ENCODE assay signal across 35 mouse cellular contexts in genomic region chr5:91697075-91697474, GRCm38 (mm10).
"Had no signal": no experiment of that assay in that cellular context is flagged by ENCODE, and none has a peak within 500 bp of the region (broad histone marks: within the 10 kb centered on the region; RNA-seq: fewer than 3 reads in every experiment).

No protein-coding gene starts in this region.

- DNase-seq: heart, postnatal 10 days; heart, postnatal 14 days; heart, postnatal 36 days; heart, postnatal 4 days; kidney, adult 11 months; kidney, adult 18-20 months; kidney, adult 2 months; kidney, adult 8-10 months; kidney, adult 9 months; kidney, postnatal 10 days; kidney, postnatal 14 days; kidney, postnatal 25 days; kidney, postnatal 36 days; kidney, postnatal 4 days; layer of hippocampus, adult 9-11 months; layer of hippocampus, postnatal 36 days had no signal

- H3K27ac ChIP-seq: heart, embryonic 13.5 days; heart, embryonic 15.5 days; hindbrain, embryonic 10.5 days; hindbrain, embryonic 12.5 days; hindbrain, embryonic 13.5 days; hindbrain, embryonic 14.5 days; hindbrain, embryonic 15.5 days; hindbrain, postnatal 0 days; intestine, embryonic 15.5 days; kidney, embryonic 15.5 days; kidney, postnatal 0 days; layer of hippocampus, adult 2 months; left cerebral cortex, adult 2 months had no signal

- ATAC-seq: hindbrain, embryonic 16.5 days; hindbrain, postnatal 0 days; inflammation-experienced regulatory T-cells, adult 6 months; intestine, embryonic 15.5 days; intestine, embryonic 16.5 days; intestine, postnatal 0 days had no signal

- H3K36me3 ChIP-seq: heart, embryonic 12.5 days; heart, embryonic 13.5 days; heart, embryonic 15.5 days; hindbrain, embryonic 10.5 days; hindbrain, embryonic 12.5 days; hindbrain, embryonic 13.5 days; hindbrain, embryonic 15.5 days; intestine, embryonic 15.5 days; kidney, embryonic 15.5 days had no signal

- H3K4me2 ChIP-seq: heart, embryonic 11.5 days; heart, embryonic 12.5 days; heart, embryonic 13.5 days; heart, embryonic 15.5 days; hindbrain, embryonic 12.5 days; hindbrain, embryonic 13.5 days; hindbrain, embryonic 14.5 days; hindbrain, embryonic 15.5 days; intestine, embryonic 15.5 days; kidney, embryonic 15.5 days had no signal

- H3K4me1 ChIP-seq: heart, embryonic 12.5 days; heart, embryonic 13.5 days; heart, embryonic 15.5 days; hindbrain, embryonic 10.5 days; hindbrain, embryonic 12.5 days; hindbrain, embryonic 15.5 days; intestine, embryonic 15.5 days had no signal

- H3K27me3 ChIP-seq: heart, embryonic 12.5 days; heart, embryonic 13.5 days; heart, embryonic 15.5 days; hindbrain, embryonic 12.5 days; hindbrain, embryonic 13.5 days; hindbrain, embryonic 15.5 days; intestine, embryonic 15.5 days; kidney, embryonic 15.5 days had no signal

- H3K9ac ChIP-seq: heart, embryonic 12.5 days; heart, embryonic 13.5 days; heart, embryonic 15.5 days; hindbrain, embryonic 12.5 days; hindbrain, embryonic 13.5 days; hindbrain, embryonic 14.5 days; hindbrain, embryonic 15.5 days; intestine, embryonic 15.5 days; kidney, embryonic 15.5 days had no signal

- H3K4me3 ChIP-seq: heart, embryonic 12.5 days; heart, embryonic 13.5 days; heart, embryonic 15.5 days; hindbrain, embryonic 10.5 days; hindbrain, embryonic 12.5 days; hindbrain, embryonic 13.5 days; hindbrain, embryonic 15.5 days; intestine, embryonic 15.5 days; kidney, embryonic 15.5 days; layer of hippocampus, adult 2 months; left cerebral cortex, adult 2 months had no signal

- H3K9me3 ChIP-seq: heart, embryonic 12.5 days; heart, embryonic 13.5 days; heart, embryonic 15.5 days; hindbrain, embryonic 10.5 days; hindbrain, embryonic 12.5 days; hindbrain, embryonic 13.5 days; hindbrain, embryonic 15.5 days; intestine, embryonic 15.5 days; kidney, embryonic 15.5 days had no signal
